Mouse (Mus musculus): ENCODE measurements around the gene Zfp868.
A peak's percentile ranks its signal among the peaks of the same experiment; 100 is the strongest.
"Not testable (repeated sequence)": the region's sequence is repeated elsewhere in the genome, so short reads cannot be mapped to it uniquely, and the experiment has no call there.

Gene Zfp868

GRCm38 (mm10) chr8:69625095-69625789, at the start of gene Zfp868:
Gene Zfp868, minus strand, starts transcription at chr8:69625548.
- DNase-seq, result peak; percentile 99

GRCm38 (mm10) chr8:69665051-69665450, 39.7 kb upstream of the Zfp868 start:
- DNase-seq, result not testable (repeated sequence)

GRCm38 (mm10) chr8:69661294-69661693, 35.9 kb upstream of the Zfp868 start:
- DNase-seq, result no peak

GRCm38 (mm10) chr8:69654358-69654981, 29.1 kb upstream of the Zfp868 start, which contains the start of gene Zfp964:
Gene Zfp964, plus strand, starts transcription at chr8:69654479.
- DNase-seq, result peak; percentile 96

GRCm38 (mm10) chr8:69653808-69654357, 28.5 kb upstream of the Zfp868 start:
- DNase-seq, result no peak

GRCm38 (mm10) chr8:69618078-69618477, 7.3 kb downstream of the Zfp868 start:
- DNase-seq, result no peak

- no peak for DNase-seq
Measured at GRCm38 (mm10) chr8:69614687-69615086, 10.7 kb downstream of the Zfp868 start.

- not testable (repeated sequence) for DNase-seq
Measured at GRCm38 (mm10) chr8:69597598-69597997, 27.8 kb downstream of the Zfp868 start.

GRCm38 (mm10) chr8:69584611-69585202, 40.6 kb downstream of the Zfp868 start:
- peak; percentile 33 for DNase-seq

- DNase-seq, result not testable (repeated sequence)
Measured at GRCm38 (mm10) chr8:69584201-69584600, 41.1 kb downstream of the Zfp868 start.

All from lung, postnatal 10 days (tissue).